Mouse (Mus musculus): ENCODE results near the gene C1ql4.
A peak's percentile ranks its signal among the peaks of the same experiment; 100 is the strongest.

- TF ChIP-seq POLR2A (IDR thresholded peaks at IDR 0.05; ENCODE audit: extremely low read depth, insufficient read depth, low read length) (peak; percentile 70), CTCF (IDR thresholded peaks at IDR 0.05; ENCODE audit: extremely low read depth, insufficient read depth, low read length) (no peak)
Measured at GRCm38 (mm10) chr15:99074600-99075333, 12.8 kb downstream of the C1ql4 start.

Data from cortical plate, adult 2 months (tissue).